Mouse (Mus musculus) gastrocnemius, postnatal 4 days (tissue): ENCODE measurements at regions not wholly inside any gene's neighbourhood (a gene's known extent, or its start where the extent isn't known, plus 50 kb on each side); places are given as distances from the start of the nearest gene placed in this dataset.

Experiments used
- DNase-seq, 2 experiments: peaks; one replicate each; pipeline ENCODE4 v3.0.0; 2021 to 2022; ENCODE audit warnings: low spot score in 2 of 2, mixed read lengths in 2 of 2

GRCm38 (mm10) chr12:99643016-99643415 lies 79.6 kb upstream of the Foxn3 start:
- no peak for DNase-seq

GRCm38 (mm10) chr12:99642131-99642895 lies 78.9 kb upstream of the Foxn3 start:
- no peak for DNase-seq

- DNase-seq, result no peak
Measured at GRCm38 (mm10) chr12:99641278-99641677, 77.9 kb upstream of the Foxn3 start.

DNA sequence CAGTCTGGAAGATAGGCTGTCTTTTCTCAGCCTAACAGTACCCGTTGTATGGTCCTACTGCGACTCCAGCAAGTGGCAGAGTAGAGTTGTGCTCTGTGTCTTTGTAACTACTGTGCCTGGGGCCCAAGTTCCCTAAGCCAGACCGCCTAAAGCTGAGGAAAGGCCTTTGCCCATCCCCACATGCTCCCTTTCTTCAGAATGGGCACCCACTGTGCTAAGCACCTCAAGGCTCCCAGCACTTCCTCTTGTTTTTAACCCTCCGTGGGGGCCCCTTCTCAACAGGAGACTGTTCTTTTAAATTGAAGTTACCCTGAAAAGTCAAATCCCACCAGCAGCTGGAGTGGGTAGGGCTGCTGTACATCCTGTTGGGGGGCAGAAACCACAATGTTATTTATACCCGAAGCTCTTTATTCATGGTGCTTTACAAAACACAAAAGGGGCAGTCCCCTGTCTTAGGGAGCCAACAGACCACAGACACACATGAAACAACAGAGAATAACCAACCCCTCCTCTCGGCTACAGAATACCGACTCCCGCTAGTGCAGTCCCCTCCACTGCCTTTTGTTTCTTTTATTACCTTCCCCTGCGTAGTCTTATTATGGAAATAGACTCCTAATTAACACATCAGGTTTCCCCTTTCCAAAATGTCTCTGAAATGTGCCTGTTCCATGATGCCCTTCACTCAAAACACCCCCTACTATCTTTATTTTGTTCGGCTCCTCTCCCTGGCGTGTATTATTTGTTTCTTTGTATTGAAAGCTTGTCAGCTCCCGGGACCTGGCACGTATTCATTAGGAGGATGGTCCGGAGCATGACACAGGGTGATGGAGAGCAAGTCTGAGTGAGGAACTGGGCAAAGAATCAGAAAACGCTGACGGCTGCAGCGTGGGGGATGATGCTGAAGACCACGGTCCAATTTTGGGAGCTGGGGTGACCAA lies 77.1 kb upstream of the Foxn3 start:
- DNase-seq, result peak in 1 of 2 experiments; percentile 33

GRCm38 (mm10) chr12:99639847-99640213 lies 76.4 kb upstream of the Foxn3 start:
- peak in 1 of 2 experiments; percentile 31 for DNase-seq

- no peak for DNase-seq
Measured at GRCm38 (mm10) chr12:99639118-99639517, 75.7 kb upstream of the Foxn3 start.

DNA sequence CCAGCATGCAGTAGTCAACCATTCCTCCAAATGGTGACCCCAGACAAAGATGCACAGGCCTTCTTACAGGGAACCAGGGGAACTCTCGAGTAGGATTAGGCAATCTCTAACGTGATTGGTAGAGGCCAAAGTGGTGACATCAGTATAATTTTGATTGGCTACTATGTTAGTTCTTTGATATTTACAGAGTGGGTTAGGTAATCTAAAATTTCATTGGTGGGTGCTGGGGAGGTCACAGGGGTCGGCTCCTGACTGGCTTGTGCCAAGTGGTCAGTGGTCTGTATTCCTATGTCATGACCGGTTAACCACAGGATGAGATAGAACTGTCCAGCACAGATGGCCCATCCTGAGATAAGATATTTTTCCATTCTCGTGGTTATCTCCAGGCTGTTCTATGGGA lies 74.6 kb upstream of the Foxn3 start:
- no peak for DNase-seq

GRCm38 (mm10) chr12:99636234-99636633 lies 72.9 kb upstream of the Foxn3 start:
- no peak for DNase-seq

GRCm38 (mm10) chr12:99635361-99635760 lies 72.0 kb upstream of the Foxn3 start:
- no peak for DNase-seq

- no peak for DNase-seq
Measured at GRCm38 (mm10) chr12:99634726-99635125, 71.3 kb upstream of the Foxn3 start.

- no peak for DNase-seq
Measured at GRCm38 (mm10) chr12:99633678-99634077, 70.3 kb upstream of the Foxn3 start.

GRCm38 (mm10) chr12:99632988-99633387 lies 69.6 kb upstream of the Foxn3 start:
- DNase-seq, result no peak

DNA sequence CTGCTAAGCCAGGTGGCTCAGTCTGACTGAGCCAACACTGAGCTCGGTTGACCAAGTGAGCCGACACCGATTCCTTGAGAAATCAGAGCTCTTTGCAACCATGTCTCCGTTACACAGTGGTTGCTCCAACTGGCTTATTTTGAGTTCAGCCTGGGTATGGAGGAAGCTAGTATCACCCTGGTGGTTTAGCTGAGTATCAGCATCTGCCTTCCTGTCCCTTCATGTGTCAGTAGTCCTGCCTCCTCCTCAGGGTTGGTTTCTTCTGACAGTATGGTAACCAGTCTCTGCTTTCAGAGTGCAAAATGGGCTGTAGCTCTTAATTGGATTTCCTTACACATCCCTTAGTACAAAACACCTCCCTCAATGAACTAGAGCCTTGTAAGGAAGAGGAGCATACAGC lies 66.2 kb upstream of the Foxn3 start:
- no peak for DNase-seq

GRCm38 (mm10) chr12:99628421-99628820 lies 65.0 kb upstream of the Foxn3 start:
- DNase-seq, result peak in 1 of 2 experiments; percentile 20

GRCm38 (mm10) chr12:99627898-99628231 lies 64.5 kb upstream of the Foxn3 start:
- DNase-seq, result peak; percentile 83 to 91

DNA sequence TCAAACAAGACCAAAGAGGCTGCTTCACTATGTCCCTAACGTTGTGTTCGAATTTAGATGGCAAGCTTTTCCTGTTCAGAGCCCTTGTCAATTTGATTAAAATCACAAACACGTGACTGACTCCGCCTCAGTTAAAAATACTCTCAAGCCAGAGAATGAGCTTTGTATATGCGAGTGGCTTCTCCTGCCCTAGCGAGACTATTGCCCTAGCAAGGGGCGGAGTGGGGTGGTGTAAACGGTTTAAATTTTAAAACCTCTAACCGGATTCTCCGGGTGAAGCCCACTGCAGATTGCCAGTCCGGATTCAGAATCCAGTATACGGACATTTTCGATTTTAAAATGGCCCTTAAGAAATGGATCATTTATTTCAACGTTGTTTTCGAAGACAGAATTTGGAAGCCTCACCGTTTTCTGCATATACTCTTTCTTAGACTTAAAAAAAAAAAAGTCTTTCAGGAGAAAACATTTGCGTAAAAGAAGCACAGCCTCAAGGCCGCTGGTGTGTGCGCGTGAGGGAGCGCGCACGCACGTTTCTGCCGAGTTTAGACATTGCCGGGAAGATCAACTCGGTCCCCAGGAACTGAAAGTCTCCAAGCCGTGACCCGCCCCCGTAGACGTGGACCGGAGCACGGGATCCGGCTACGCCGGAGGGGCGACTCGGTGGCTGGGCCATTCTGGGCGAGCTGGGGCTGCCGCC lies 64.0 kb upstream of the Foxn3 start:
- no peak for DNase-seq

GRCm38 (mm10) chr12:99626147-99626546 lies 62.8 kb upstream of the Foxn3 start:
- no peak for DNase-seq

DNA sequence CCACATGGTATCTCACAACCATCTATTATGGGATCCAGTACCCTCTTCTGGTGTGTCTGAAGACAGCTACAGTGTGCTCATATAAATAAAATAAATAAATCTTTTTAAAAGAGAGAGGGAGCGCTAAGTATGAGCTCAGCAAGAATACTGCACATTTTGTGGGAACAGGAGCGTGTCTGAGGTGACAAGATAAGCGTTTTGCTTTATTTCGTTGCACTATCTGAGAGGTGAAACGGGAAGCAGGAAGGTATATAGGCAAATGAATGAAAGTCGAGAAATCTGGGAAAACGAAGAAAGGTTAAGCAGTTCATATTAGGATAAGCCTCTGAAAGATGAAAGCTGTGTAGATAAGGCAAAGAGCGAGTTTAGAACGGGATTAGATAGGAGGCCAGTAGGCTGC lies 61.7 kb upstream of the Foxn3 start:
- DNase-seq, result no peak

GRCm38 (mm10) chr12:99622238-99622637 lies 58.9 kb upstream of the Foxn3 start:
- no peak for DNase-seq

- DNase-seq, result no peak
Measured at GRCm38 (mm10) chr12:99617241-99617804, 53.9 kb upstream of the Foxn3 start.

GRCm38 (mm10) chr12:99614420-99614819 lies 51.0 kb upstream of the Foxn3 start:
- no peak for DNase-seq
